Mouse (Mus musculus) hindbrain, postnatal 0 days (tissue): Measurements from ENCODE around the gene 0610010K14Rik. TPM values are rescaled to one million over a fixed set of nuclear protein-coding genes. Genes with fewer than 3 reads are reported as not detected.

ENCODE experiments used
- ATAC-seq: fragments of 200-750 bp; cut with Nextera tagmentation; 2 replicates; pipeline ENCODE4 v1.8.0; 2017; ENCODE audit warnings: mild to moderate bottlenecking, moderate TSS enrichment, moderate library complexity
- DNase-seq: peaks from one replicate; pipeline ENCODE4 v3.0.0-alpha.2; 2015; ENCODE audit warnings: low spot score
- H3K27ac ChIP-seq: fragments of 300-500 bp; sonication (generic); 2 replicates; pipeline ENCODE4 v1.5.1; 2014; ENCODE audit warnings: mild to moderate bottlenecking
- H3K27me3 ChIP-seq: fragments of 300-500 bp; sonication (generic); 2 replicates; pipeline ENCODE4 v1.6.1; 2014; ENCODE audit warnings: low read length, mixed read lengths; ENCODE audit not compliant: insufficient read depth
- H3K36me3 ChIP-seq: fragments of 300-500 bp; sonication (generic); 2 replicates; pipeline ENCODE4 v1.6.1; 2014; ENCODE audit warnings: low read length, mixed read lengths; ENCODE audit not compliant: insufficient read depth
- H3K4me1 ChIP-seq: fragments of 300-500 bp; sonication (generic); 2 replicates; pipeline ENCODE4 v1.6.1; 2014; ENCODE audit warnings: antibody characterized with exemption, low read length, mixed read lengths; ENCODE audit not compliant: insufficient read depth
- H3K4me2 ChIP-seq: fragments of 300-500 bp; sonication (generic); 2 replicates; pipeline ENCODE4 v1.6.1; 2014; ENCODE audit warnings: low read depth, mild to moderate bottlenecking, low read length, moderate library complexity, mixed read lengths
- H3K4me3 ChIP-seq: fragments of 300-500 bp; sonication (generic); 2 replicates; pipeline ENCODE4 v1.5.1; 2014; ENCODE audit warnings: low read length
- H3K9ac ChIP-seq: fragments of 300-500 bp; sonication (generic); replicated peaks from 2 replicates; pipeline ENCODE4 v1.6.1; 2014; ENCODE audit warnings: mild to moderate bottlenecking, low read length, moderate library complexity, mixed read lengths
- H3K9me3 ChIP-seq: fragments of 300-500 bp; sonication (generic); 2 replicates; pipeline ENCODE4 v1.6.1; 2016; ENCODE audit warnings: low read length, mixed read lengths
- CTCF ChIP-seq: IDR thresholded peaks from 2 replicates; pipeline ENCODE4 v1.5.1; 2016; ENCODE audit warnings: antibody characterized with exemption, control low read depth, low read depth
- WGBS: fragments of 180-500 bp; shearing (Covaris S2); extraction: QIAGEN DNeasy Blood & Tissue Kit; methylation state at CpG from one replicate; pipeline ENCODE4 v1.1.7; 2014; 5-methylcytosine and 5-hydroxymethylcytosine counted together
- polyA plus RNA-seq: library from polyadenylated mRNA; unstranded; fragments of >200 nt; fragmentation: Nextera tagmentation; extraction: Ambion mirVana; gene quantifications from 2 replicates; pipeline ENCODE4 v1.2.1, GENCODE M21; 2015
- total RNA-seq: library from RNA; depleted of rRNA; stranded (reverse); fragments of >200 nt; gene quantifications from 2 replicates; pipeline ENCODE4 v1.2.3, GENCODE M21; 2014; rRNA removed

Gene 0610010K14Rik
- total RNA-seq: 61.6 and 96.0 TPM in 2 replicates
- polyA plus RNA-seq: 172 and 185 TPM in 2 replicates

DNA sequence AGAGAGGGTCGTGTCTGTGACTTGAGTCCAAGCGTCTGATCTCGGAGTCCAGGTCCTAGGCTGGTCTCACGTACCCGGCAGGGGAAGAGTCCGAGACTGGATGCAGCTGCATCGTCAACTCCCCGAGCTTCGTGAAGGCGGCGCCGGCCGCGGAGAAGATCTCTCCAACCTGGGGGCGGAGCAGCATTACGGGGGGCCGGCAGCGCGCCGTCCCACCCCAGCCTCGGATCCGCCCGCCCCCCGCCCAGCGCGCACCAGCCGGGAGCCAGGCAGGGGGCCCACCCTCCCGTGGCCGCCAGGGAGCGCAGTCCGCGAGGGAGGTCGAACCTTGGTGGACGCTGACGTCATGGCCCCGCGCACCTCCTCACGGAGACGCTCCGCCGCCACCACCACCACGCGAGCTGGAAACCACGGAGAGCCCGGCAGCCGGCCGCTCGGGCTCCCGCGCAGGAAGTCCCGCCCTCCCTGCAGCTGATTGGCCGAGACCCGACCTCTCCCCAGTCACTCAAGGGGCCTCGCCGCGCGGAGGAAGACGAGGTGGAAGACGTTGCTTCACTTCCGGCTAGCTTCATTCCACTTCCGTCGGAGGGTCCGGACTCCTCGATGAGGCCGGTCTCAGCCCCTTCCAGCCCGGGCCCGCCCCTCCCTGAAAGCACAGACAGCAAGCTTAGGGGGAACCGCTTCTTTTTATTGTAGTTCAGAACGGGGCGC is at the start of gene 0610010K14Rik:
TSS of gene 0610010K14Rik (minus strand) at position 458 of the 711 bp plus-strand sequence.
- no peaks in the 10 kb centered on the region for H3K27me3 ChIP-seq
- H3K9me3 ChIP-seq: no peaks in the 10 kb centered on the region
- ATAC-seq (peak; percentile 94), DNase-seq (peak; percentile 98)
- peaks cover 10% of the 10 kb centered on the region for H3K4me1 ChIP-seq
- H3K4me2 ChIP-seq: peak within 1 kb of the TSS; percentile 90
- H3K27ac ChIP-seq: peak within 1 kb of the TSS; percentile 96
- peak within 1 kb of the TSS; percentile 96 for H3K4me3 ChIP-seq
- peak within 1 kb of the TSS; percentile 92 for H3K9ac ChIP-seq
- H3K36me3 ChIP-seq: peaks cover 14% of the 10 kb centered on the region; the same call in 1 of the 2 replicates
- TF ChIP-seq CTCF: peak; percentile 26; the same call in 1 of the 2 replicates
- WGBS: under 1% methylated on average over 55 of the region's 70 CpGs

DNA sequence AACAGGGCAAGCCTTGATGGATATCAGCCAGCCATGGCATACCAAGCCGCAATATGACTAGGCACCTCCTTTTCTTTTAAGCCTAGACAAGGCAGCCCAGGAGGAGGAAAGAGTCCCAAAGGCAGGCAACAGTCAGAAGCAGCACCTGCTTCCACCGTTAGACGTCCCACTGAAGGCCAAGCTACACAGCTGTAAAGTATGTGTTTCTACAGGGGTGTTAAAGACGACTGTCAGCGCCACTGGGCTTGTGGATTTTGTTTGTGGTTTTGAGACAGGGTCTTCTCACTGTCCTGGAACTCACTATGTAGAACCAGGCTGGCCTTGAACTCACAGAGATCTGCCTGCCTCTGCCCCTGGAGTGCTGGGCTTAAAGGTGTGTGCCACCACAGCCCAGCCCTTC is 48.0 kb upstream of the 0610010K14Rik start:
- no peaks in the 10 kb centered on the region for H3K4me1 ChIP-seq
- H3K27me3 ChIP-seq: no peaks in the 10 kb centered on the region
- H3K27ac ChIP-seq: no peak overlapping the region
- no peak overlapping the region for H3K9ac ChIP-seq
- DNase-seq (no peak), ATAC-seq (no peak)
- no peak for TF ChIP-seq CTCF
- H3K36me3 ChIP-seq: no peaks in the 10 kb centered on the region
- no peak overlapping the region for H3K4me3 ChIP-seq
- 85% methylated on average over 5 of the region's 5 CpGs for WGBS
- H3K9me3 ChIP-seq: no peaks in the 10 kb centered on the region
- H3K4me2 ChIP-seq: no peak overlapping the region

DNA sequence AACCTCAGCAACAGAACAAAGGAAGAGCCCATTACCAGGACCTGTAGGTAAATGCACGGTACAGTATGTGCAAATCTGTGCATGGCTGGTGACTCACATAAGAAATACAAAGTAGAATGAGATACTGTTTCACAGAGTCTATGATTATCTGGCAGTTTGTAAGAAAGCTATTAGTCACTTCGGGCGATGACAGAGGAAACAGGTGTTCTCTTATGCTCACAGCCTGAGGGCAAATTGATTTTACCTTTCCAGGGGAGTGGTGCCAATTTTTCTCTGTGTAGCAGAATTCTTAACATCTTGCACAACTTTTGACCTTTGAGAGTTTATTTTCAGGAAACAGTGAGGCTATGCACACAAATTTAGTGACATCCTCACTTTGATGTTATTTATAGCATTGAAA is 47.0 kb upstream of the 0610010K14Rik start:
- ATAC-seq (no peak), DNase-seq (peak; percentile 26)
- no peak for TF ChIP-seq CTCF
- Histone ChIP-seq H3K27ac (no peak overlapping the region), H3K4me3 (no peak overlapping the region), H3K36me3 (no peaks in the 10 kb centered on the region), H3K9ac (no peak overlapping the region), H3K4me1 (no peaks in the 10 kb centered on the region), H3K9me3 (no peaks in the 10 kb centered on the region), H3K4me2 (no peak overlapping the region), H3K27me3 (no peaks in the 10 kb centered on the region)
- 77% methylated on average over 3 of the region's 3 CpGs for WGBS

DNA sequence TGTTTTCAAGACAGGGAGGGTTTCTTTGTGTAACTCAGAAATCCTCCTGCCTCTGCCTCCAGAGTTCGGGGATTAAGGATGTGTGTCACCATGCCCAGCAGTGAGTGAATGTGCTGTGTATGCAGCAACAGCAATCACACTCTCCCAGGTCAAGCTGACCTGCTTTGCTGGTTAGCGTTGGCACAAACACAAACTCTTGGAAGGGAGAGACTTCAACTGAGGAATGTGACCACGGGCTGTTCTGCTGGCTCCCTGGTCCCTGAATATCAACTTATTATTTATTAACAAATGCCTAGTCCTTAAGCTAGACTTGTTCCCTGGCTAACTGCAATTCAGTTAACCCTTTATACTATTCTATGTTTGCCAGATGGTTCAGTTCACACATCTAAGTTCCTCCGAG is 46.0 kb upstream of the 0610010K14Rik start:
- no peak for DNase-seq
- 92% methylated on average over 4 of the region's 4 CpGs for WGBS
- H3K36me3 ChIP-seq: no peaks in the 10 kb centered on the region
- no peaks in the 10 kb centered on the region for H3K4me1 ChIP-seq
- H3K9me3 ChIP-seq: no peaks in the 10 kb centered on the region
- ATAC-seq: no peak
- no peak overlapping the region for H3K9ac ChIP-seq
- no peaks in the 10 kb centered on the region for H3K27me3 ChIP-seq
- no peak overlapping the region for H3K4me2 ChIP-seq
- no peak overlapping the region for H3K27ac ChIP-seq
- H3K4me3 ChIP-seq: no peak overlapping the region
- TF ChIP-seq CTCF: no peak

DNA sequence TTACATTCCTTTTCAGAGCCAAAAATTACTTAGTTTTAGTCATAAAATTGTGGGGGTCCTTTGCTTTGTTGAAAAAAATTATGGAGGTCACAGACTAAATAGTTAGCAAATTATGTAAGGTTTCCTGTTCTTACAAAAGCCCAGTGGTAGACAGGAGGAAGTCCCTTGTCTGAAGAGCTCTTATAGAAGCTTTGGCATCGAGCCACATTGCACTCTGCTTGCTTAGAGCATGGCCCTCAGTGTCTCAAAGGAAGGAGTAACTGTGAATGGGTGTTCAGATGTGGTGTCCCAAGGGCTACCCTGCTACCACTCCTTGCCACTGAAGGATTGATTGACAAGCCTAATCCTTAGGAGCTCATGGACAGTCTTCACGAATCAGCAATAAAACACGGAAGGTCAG is 42.7 kb upstream of the 0610010K14Rik start:
- Histone ChIP-seq H3K9ac (no peak overlapping the region), H3K4me1 (no peaks in the 10 kb centered on the region), H3K27ac (no peak overlapping the region), H3K4me3 (no peak overlapping the region), H3K27me3 (no peaks in the 10 kb centered on the region), H3K9me3 (no peaks in the 10 kb centered on the region), H3K4me2 (no peak overlapping the region), H3K36me3 (no peaks in the 10 kb centered on the region)
- DNase-seq: peak; percentile 11
- 68% methylated on average over 3 of the region's 3 CpGs for WGBS
- ATAC-seq: no peak
- TF ChIP-seq CTCF: no peak

DNA sequence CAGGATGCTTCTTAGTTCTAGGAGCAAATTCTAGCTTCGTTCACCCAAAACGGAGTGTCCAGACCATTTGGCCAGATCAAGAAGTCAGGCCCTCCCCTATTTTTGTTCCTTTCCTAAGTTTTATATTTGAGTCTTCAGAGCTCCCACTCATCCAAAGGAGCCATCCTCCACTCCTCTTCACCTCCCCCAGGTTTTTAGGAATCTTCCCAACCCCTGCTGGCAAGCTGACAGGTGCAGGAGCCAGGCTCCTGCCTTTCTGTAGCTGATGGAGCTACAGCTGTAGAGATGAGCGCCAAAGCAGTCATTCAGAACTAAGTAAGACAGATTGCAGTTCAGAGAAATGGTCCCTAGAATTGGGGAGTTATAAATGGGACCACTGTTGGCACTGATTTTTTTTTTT is 41.2 kb upstream of the 0610010K14Rik start:
- H3K27me3 ChIP-seq: no peaks in the 10 kb centered on the region
- 81% methylated on average over 3 of the region's 3 CpGs for WGBS
- ATAC-seq: no peak
- no peaks in the 10 kb centered on the region for H3K36me3 ChIP-seq
- no peaks in the 10 kb centered on the region for H3K9me3 ChIP-seq
- H3K9ac ChIP-seq: no peak overlapping the region
- H3K4me2 ChIP-seq: no peak overlapping the region
- H3K4me3 ChIP-seq: no peak overlapping the region
- peak; percentile 34 for DNase-seq
- no peak for TF ChIP-seq CTCF
- no peak overlapping the region for H3K27ac ChIP-seq
- H3K4me1 ChIP-seq: no peaks in the 10 kb centered on the region

DNA sequence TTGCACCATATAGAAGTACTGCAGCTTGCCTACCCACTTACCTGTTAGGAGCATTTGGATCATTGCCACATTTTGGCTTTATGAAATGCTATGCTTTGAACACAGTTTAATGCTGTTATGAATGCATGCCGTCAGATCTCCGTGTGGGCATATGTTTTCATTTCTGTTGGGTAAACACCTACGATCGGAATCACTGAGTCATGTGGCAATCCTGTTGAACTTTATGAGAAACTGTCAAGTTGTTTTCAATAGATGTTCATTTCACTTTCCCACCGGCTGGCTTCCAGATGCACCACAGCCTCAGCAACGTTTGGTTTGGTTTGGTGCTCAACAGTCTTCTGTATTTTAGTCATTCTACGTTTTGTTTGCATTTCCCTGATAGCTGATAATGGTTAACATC is 33.9 kb upstream of the 0610010K14Rik start:
- no peak for DNase-seq
- Histone ChIP-seq H3K27ac (no peak overlapping the region), H3K9ac (no peak overlapping the region), H3K27me3 (no peaks in the 10 kb centered on the region), H3K9me3 (no peaks in the 10 kb centered on the region), H3K4me3 (no peak overlapping the region), H3K36me3 (no peaks in the 10 kb centered on the region), H3K4me2 (no peak overlapping the region), H3K4me1 (no peaks in the 10 kb centered on the region)
- no peak for ATAC-seq
- no peak for TF ChIP-seq CTCF
- 84% methylated on average over 7 of the region's 7 CpGs for WGBS
